Mouse (Mus musculus) lung, postnatal 0 days (tissue): ENCODE data around the gene Cdc6.

Experiments used
- CTCF ChIP-seq: IDR thresholded peaks from 2 replicates; pipeline ENCODE4 v1.5.1; 2016; ENCODE audit warnings: antibody characterized with exemption, mild to moderate bottlenecking
- EP300 ChIP-seq: IDR thresholded peaks from 2 replicates; pipeline ENCODE4 v1.6.1; 2016; ENCODE audit warnings: antibody characterized with exemption, mild to moderate bottlenecking, control low read depth

- TF ChIP-seq CTCF: peak; percentile 80
- peak; percentile 65 for TF ChIP-seq EP300
These were observed 46.8 kb downstream of the Cdc6 start for GRCm38 (mm10) chr11:98954373-98954772.
